Mouse (Mus musculus) right cerebral cortex, postnatal 4 days (tissue): ENCODE data around the gene Acod1.

Source experiments
- DNase-seq: peaks from one replicate; pipeline ENCODE4 v3.0.0-alpha.2; 2022

The Acod1 gene

DNA sequence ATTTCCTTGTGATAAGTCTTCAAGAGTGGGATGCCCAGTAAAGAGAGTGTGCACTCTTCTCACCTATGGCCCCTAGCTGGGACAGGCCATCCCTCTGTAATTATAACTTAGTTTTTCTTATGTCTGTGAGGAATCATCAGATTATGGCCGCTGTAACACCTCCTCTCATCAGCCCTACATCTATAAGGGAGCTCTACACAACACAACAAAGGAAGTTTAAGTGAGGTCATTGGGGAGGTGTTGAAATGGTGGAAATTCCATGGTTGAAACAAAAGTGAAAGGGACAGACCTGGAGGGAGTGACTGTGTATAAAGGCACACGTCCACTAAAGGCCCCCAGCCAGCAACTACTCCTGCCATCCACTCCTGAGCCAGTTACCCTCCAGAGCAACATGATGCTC, at the start of gene Acod1:
Gene Acod1, plus strand, starts transcription at position 301 of the 400 bp plus-strand sequence.
- no peak for DNase-seq

- no peak for DNase-seq
These were observed 39.0 kb upstream of the Acod1 start for GRCm38 (mm10) chr14:103007737-103008136.

DNA sequence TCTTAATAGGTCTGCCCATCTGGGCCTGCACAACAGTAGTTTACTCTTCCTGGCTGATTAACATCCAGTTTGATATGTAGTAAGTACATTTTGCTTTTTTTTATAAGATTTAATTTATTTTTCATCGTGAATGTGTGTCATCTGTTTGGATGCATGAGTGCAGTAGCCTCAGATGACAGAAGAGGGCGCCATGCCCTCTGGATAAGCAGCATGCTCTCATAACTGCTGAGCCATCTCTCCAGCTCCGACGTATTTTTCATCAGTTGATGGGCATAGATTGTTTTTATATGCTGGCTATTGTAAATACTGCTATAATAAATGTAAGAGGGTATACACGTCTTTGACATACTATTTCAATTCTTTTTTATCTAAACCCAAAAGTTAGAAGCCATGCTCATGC, 35.0 kb upstream of the Acod1 start:
- peak; percentile 57 for DNase-seq

- peak; percentile 47 for DNase-seq
These were observed 34.1 kb upstream of the Acod1 start for GRCm38 (mm10) chr14:103012563-103013150.

GRCm38 (mm10) chr14:103017009-103017408, 29.8 kb upstream of the Acod1 start:
- DNase-seq = no peak

- peak; percentile 38 for DNase-seq
These were observed 26.7 kb upstream of the Acod1 start for GRCm38 (mm10) chr14:103020046-103020445.

GRCm38 (mm10) chr14:103029203-103029602, 17.6 kb upstream of the Acod1 start:
- DNase-seq = no peak

DNA sequence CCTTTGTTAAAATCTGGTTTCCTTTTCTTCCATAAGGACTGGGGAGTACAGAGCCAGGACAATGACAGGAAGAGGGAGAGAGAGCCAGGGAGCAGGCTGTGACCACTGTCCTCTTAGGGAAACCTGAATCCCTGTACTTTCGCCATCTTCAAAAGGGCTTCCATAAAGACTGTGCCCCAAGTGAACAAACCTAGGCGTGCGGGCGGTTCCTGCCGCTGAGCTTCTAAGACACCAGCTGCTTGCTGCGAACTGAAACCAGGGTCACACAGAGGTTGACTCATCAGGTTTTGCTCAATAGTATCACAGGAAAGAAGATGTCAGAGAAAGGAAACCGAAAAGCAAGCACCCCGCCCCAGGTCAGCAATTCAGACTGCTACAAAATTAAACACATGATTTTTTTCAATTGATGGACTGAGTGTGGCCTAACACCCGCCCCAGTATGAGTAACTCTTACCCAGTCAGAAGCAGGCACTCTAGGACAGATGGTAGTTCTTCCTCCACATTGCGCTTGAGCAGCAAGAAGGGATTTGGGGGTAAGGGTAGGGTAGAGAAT, 13.4 kb upstream of the Acod1 start:
- DNase-seq = no peak

- DNase-seq = no peak
These were observed 12.7 kb upstream of the Acod1 start for GRCm38 (mm10) chr14:103034076-103034475.

DNA sequence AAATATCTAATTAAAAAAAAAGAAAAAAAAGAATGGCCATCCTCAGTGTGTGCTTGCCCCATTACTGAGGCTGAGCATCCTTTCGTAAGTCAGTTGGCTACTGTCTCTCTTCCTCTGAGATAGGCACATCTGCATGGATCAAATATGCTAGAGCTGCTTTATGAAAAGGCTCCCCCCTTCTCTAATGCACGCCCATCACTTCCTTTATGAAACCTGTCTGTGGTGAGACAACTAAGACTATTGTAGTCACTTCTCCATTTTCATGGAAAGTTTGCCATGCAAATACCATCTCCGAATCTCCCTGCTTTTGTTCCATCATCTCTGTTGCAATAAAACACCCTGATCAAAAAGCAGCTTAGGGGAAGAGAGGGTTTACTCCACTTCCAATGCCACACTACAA, 9.8 kb upstream of the Acod1 start:
- DNase-seq = no peak

DNA sequence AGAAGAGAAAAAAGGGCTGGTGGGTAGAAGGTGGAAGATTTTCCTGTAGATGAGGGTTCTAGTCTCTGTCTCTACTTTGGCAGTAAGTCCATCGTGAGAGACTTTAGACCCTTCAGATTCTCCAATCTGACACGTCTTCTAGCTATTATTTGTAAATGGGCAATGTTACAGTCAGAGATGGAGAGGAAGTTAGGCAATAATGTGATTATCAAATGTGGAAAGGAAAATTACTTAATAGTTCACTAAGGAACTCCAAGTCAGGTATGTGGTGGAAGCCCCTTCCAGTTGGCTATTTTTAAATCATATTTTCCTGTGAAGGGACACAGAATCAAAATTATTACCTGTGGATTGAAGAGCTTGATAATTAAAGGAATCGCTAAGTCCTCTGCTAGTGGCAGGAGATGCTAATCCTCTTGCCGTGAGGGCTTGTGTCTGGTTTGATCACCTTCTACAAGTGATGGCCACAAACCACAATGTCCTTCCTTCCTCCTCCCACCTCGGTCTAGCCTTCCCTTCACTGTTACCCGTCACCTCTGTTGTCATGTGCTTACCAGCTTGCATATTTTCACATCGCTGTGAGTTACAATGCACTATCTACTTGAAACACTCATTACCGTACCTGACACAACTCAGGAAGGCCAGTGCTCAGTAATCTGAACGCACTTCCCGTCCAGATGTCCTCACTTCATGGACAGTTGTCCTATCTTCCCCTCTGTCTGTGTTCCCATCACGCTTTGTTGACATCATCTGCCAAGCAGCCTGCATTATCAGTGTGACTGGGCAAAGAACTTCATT, 1.7 kb downstream of the Acod1 start:
- no peak for DNase-seq

GRCm38 (mm10) chr14:103051159-103051769, 4.5 kb downstream of the Acod1 start:
- DNase-seq = peak; percentile 72

DNA sequence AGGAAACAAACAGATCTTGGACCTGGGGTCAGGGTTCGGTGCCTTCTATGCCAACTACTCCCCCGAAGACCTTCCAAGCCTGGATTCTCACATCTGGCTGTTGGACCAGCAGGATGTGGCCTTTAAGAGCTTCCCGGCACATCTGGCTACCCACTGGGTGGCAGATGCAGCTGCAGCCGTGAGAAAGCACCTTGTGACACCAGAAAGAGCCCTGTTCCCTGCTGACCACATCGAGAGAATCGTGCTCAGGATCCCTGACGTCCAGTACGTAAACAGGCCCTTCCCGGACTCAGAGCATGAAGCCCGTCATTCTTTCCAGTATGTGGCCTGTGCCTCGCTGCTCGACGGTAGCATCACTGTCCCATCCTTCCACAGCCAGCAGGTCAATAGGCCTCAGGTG, 8.0 kb downstream of the Acod1 start:
- DNase-seq = no peak

DNA sequence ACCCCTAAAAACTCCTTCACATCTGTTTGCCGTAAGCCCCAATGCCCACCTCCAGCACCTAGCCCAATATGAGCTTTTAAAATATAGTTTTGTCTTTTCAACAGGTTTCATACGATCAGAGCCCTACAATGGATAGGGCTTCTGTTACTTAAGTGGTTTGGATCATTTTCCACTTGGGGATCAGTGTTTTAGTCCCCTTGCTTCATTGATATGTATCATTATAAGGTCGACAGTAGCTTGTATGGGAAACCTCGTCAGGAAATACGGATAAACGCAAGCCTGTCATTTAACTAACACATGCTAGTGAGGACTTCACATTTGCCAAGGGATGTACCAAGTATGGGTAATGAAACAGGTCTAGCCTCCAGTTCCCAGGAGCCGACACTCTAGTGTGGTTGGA, 9.8 kb downstream of the Acod1 start:
- DNase-seq = no peak

DNA sequence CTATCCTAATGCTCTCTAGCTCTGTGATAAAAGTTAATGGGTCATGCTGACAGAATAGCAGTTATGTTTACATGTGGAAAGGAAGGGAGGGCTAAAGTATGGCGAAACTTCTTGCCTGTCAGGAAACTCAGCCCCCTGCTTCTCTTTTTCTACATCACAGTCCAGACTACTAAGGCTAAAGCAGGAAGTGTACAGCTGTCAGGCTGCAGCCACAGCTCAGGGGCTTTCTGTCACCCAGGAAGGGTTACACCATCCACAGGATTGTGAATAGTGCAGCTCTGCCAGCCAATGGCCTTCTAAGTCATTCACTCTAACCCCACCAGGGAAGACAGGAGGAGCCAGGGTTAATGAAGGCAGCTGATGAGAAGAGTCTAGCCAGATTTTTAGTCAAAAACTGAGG, 12.2 kb downstream of the Acod1 start:
- no peak for DNase-seq

DNA sequence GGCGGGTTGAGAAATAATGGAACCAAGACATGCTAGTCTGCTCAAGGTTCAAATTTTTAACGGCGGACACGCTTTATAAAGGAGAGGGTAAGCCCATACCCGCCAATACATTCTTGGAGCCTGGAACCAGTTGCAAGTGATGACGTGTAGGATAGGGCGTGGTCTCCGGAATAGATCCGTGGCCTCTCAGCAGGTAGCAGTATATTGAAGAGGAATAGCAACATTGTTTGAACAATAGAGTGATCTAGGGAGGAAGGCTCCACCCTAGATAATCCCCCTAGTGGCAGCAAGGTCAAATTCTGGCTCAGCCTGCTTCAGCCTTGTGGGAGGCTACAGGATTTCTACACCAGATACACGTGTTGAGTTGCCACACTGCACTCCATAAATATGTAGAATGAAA, 12.7 kb downstream of the Acod1 start:
- DNase-seq = no peak

GRCm38 (mm10) chr14:103065294-103066167, 18.8 kb downstream of the Acod1 start:
- peak; percentile 75 for DNase-seq

GRCm38 (mm10) chr14:103069465-103069863, 22.7 kb downstream of the Acod1 start:
- no peak for DNase-seq

- peak; percentile 82 for DNase-seq
These were observed 23.3 kb downstream of the Acod1 start, which contains the start of gene Cln5 for GRCm38 (mm10) chr14:103069864-103070611. Gene Cln5, plus strand, starts transcription at chr14:103070216.

DNA sequence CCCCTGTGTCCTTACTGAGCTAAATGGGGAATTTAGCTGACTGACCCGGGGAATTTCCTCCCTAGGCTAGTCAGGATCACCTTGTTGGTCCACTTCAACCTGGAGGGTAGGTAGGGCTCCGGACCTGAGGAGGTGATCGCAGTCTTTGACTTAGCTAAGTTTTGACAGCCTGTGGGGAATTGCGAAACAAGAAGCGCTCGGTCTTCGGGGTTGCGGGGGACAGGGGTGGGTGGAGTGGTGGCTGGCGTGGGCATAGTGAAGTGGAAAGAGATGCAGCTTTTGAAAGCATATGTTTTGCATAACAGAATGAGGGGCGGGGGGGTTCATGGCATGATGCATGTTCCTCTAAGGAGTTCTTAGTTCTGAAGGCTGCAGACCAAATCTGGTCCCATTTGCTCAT, 24.0 kb downstream of the Acod1 start:
- peak; percentile 6 for DNase-seq

DNA sequence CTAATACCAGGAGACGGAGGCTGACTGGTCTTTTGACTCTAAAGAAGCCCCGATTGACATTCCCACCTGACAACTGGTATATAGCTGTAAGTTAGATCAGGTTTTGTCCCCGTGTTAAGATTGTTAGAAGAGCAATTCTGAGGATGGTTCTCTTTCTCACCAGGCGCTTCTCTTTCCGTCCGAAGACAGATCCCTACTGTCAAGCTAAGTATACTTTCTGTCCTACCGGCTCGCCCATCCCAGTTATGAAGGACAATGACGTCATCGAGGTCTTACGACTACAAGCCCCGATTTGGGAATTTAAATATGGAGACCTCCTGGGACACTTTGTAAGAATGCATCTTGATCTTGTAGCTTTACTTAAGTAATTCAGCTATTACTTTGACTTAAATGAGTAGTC, 24.7 kb downstream of the Acod1 start:
- no peak for DNase-seq

DNA sequence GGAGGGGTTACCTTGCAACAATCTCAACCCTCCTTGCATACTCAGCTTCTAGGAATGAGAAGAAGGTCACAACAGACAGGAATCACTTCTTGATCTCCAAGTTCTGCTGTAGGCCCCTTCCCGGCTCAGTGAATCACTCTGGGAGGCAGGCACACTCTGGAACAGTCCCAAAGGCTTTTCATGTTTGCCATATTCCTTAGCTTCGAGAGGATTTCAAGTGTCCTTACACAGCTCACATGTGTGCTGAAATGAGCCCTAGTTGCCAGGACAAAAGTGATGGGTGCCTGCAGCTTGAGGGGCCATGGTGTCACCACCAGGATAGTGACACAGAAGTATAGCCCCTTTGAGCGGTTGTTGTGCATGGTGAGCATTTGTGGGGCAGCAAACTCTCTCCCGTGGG, 26.0 kb downstream of the Acod1 start:
- DNase-seq = no peak
